Mouse (Mus musculus) ES-Bruce4 (cell line): ENCODE results near the gene P2ry14.

Experiments
- CTCF ChIP-seq: IDR thresholded peaks from one replicate; pipeline ENCODE4 v1.8.1; 2011; ENCODE audit warnings: low read depth, low read length
- EP300 ChIP-seq: IDR thresholded peaks from 2 replicates; pipeline ENCODE4 v1.6.1; 2011; ENCODE audit warnings: low read depth, low read length; ENCODE audit not compliant: insufficient read depth
- POLR2A ChIP-seq: IDR thresholded peaks from one replicate; pipeline ENCODE4 v1.8.1; 2011; ENCODE audit warnings: low read length; ENCODE audit not compliant: insufficient read depth

- TF ChIP-seq CTCF, result no peak
- no peak for TF ChIP-seq POLR2A
- TF ChIP-seq EP300, result no peak
Observed at GRCm38 (mm10) chr3:59187336-59187735, 33.9 kb upstream of the P2ry14 start.
